Mouse (Mus musculus) heart, postnatal 36 days (tissue): ENCODE data around the gene Tenm3. TPM values are rescaled to one million over a fixed set of nuclear protein-coding genes. Genes with fewer than 3 reads are reported as not detected.
A peak's percentile ranks its signal among the peaks of the same experiment; 100 is the strongest.

ENCODE experiments used
- DNase-seq, 2 experiments: peaks; one replicate each; pipeline ENCODE4 v3.0.0; 2021 to 2022
- intact Hi-C: fragments of 180-260 bp; cut with DNase I; formaldehyde crosslinking; loops from one replicate; pipeline ENCODE4 v1.15.1; 2025
- total RNA-seq, 2 experiments: library from RNA; stranded (reverse); gene quantifications; 2 replicates each; pipeline ENCODE4 v1.2.3; 2021

Gene Tenm3
- total RNA-seq, result 1 to 10 TPM; 2.6 to 3.7 TPM

DNA sequence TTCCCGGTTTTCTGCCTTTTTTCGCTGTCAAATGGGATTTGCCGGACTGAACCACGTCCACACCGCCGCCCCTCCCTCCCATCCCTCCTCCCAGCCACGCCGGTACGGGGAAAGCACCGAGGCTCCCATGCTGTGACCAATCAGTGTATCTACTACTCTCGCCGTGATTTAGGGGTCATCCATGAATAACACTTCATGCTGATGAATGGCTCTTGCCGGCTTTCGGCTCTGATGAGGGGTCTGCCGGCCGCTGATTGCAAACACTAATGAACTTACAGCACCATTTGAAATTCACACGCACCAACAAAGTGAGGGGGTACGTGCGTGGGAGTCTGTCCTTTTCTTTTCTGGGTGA is at the start of gene Tenm3:
TSS of gene Tenm3 (minus strand) at position 21 of the 355 bp plus-strand sequence.
- intact Hi-C loops, result loop anchor here (10.0 kb wide), 2 partner anchors 149 to 289 kb away; no protein-coding TSS in a partner anchor
- DNase-seq, result peak in 1 of 2 experiments; percentile 9

DNA sequence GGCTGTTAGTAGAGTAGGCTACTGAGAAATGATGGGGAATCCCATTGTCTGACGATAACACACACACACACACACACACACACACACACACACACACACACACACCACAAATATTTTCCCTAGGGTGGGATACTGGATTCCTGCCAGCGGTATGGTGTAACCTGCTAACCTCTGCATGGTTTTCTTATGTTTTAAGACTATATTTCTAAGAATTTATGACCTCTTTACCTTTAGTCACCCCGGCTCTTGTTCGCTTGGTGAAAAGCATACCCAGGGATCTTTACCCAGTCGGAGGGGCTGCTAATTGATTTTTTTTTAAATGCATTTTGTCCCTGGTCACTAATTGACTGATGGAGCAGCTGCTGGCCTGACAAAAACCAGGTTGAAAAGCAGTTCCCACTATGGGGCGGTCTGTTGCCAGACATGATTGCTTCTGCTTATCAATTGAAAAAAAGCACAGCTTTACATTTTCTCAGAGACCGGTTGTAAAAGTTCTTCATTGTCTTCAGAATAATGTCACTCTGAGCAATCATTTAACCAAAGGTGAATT is 46.5 kb upstream of the Tenm3 start:
- no peak for DNase-seq
- intact Hi-C loops, result no loop called here

DNA sequence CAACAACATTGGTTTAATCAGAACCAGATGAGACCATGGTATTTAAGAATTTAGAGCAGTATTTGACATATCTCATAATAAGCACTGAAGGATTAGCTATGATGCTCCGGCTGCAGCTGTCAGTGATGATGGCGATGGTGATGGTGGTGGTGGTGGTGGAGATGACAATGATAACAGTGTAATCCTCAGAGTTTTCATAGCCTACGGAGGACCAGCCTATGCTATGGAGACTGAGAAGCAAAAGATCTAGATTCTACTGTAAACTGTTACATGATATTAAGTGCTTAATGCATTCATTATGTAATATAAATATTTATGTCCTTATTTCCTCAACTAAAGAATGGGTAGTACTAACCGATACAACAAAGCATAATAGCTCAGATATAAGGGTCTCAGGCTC is 40.5 kb upstream of the Tenm3 start:
- DNase-seq, result no peak
- intact Hi-C loops, result no loop called here

DNA sequence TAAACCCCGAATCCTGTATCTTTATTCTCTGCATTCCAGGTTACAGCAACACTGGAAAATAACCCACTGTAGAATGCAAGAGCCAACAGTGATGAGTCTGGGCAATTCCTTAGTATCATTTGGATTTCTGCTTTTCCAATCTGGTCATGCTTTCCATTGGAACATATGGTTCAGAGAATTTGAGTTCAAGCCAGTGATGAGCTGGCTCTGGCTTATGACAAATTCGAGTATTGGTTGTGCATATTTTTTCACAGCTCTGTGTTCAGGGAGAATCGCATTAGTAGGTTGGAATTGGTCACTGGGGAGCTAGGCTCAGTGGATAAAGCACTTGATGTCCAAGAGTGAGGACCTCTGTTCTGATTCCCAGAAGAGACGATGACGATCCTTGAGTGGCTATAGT is 36.8 kb upstream of the Tenm3 start:
- DNase-seq, result no peak
- intact Hi-C loops, result no loop called here

DNA sequence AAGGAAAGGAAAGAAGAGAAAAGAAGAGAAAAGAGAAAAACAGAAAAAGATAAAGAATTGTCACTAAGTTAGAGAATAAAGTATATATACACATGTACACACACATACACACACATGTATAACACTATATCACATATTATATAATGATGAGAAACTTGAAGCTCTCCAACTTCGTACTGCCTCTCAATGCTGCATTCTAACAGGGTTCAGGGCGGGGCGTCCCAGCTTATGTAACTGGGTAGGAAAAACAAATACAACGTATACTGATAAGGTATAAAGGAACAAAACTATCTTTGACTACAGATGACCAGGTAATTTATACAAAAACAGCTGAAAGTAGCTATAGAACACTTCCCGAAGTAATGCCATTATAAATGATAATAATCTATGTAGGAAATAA is 22.2 kb upstream of the Tenm3 start:
- intact Hi-C loops, result no loop called here
- no peak for DNase-seq

DNA sequence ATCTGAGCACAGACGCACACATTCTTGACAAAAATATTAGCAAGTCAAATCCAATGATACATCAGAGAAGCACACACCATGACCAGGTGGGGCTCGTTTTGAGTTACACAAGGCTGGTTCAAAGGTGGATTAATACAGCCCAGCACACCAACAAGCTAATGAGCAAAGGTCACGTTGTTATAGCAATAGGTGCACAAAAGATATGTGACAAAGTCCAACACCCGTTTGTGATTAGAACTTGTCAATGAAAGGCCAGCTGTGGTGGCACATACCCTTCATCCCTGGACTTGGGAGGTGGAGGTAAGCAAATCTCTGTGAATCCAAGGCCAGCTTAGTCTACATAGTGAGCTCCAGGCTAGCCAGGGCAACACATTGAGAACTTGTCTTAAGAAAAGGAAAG is 21.7 kb upstream of the Tenm3 start:
- intact Hi-C loops, result no loop called here

DNA sequence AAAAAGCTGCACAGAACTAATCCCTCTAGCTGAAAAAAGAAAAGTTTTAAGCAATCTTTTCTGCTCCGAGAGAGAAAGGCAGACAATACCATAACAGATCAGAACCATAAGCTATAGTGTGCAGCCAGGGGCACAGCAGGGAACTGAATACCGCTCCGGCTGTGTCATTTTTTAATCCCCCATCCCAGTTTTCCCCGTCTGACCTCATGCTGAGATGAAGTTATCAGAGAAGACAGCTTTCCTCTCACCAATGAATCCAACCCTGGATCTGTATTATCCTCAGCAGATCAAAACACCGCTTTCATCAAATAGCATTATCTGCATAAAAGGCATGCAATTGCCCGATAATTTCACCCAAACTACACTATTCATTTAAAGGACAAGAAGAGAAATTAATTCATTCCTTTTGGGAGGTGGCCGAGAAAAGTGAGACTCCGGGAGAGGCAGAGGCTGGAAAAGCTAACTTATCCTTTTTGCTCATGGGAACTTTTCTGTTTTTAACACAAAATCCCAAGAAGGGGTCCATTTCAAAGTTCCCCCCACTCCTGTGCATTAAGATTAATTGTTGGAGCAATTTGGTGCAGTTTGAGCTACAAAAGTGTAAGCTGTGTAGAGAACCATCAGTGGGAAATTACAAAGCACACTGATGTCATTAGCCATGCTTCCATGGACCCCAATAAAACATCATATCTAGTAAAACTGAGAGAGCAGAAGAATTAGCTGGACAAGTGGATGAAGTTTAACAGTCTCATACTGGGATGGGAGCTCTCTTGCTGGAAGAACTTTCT is 6.7 kb upstream of the Tenm3 start:
- intact Hi-C loops, result no loop called here
- DNase-seq, result no peak

More for the DNA sequence above, 21.7 kb upstream of the Tenm3 start:
- DNase-seq, result no peak

- no peak for DNase-seq
- intact Hi-C loops, result loop anchor here (10.0 kb wide), 2 partner anchors 154 to 294 kb away; no protein-coding TSS in a partner anchor
Measured at GRCm38 (mm10) chr8:48849091-48849616, 5.4 kb upstream of the Tenm3 start.

- no peak for DNase-seq
- intact Hi-C loops, result loop anchor here (10.0 kb wide), 2 partner anchors 150 to 290 kb away; no protein-coding TSS in a partner anchor
Measured at GRCm38 (mm10) chr8:48844961-48845360, 1.2 kb upstream of the Tenm3 start.

DNA sequence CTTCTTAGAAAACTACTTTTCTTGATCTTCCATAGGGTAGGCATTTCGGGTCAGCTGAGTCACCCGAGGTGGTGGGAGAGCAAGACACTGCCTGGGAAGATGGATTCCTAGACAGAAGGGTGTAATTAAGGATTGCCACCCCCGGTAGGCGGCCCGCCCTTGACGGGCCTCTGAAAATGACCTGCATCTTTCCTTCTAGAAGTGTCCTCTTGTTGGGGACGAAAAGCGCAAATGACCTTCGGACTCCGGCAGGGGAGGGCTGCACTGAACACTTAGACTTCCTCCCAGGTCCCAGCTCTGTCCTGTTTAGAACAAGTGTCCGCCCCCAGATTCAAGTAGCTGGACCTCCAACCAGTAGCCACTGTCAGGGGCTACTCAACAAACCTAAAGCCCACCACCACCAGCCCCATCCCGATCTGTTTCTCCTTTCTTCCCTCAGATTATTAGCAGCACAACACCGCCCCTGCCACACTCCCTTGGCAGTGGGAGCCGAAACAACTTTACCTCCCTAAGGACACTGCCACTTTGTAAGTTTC is 687 bp upstream of the Tenm3 start:
- DNase-seq, result no peak
- intact Hi-C loops, result loop anchor here (10.0 kb wide), 2 partner anchors 150 to 290 kb away; no protein-coding TSS in a partner anchor

DNA sequence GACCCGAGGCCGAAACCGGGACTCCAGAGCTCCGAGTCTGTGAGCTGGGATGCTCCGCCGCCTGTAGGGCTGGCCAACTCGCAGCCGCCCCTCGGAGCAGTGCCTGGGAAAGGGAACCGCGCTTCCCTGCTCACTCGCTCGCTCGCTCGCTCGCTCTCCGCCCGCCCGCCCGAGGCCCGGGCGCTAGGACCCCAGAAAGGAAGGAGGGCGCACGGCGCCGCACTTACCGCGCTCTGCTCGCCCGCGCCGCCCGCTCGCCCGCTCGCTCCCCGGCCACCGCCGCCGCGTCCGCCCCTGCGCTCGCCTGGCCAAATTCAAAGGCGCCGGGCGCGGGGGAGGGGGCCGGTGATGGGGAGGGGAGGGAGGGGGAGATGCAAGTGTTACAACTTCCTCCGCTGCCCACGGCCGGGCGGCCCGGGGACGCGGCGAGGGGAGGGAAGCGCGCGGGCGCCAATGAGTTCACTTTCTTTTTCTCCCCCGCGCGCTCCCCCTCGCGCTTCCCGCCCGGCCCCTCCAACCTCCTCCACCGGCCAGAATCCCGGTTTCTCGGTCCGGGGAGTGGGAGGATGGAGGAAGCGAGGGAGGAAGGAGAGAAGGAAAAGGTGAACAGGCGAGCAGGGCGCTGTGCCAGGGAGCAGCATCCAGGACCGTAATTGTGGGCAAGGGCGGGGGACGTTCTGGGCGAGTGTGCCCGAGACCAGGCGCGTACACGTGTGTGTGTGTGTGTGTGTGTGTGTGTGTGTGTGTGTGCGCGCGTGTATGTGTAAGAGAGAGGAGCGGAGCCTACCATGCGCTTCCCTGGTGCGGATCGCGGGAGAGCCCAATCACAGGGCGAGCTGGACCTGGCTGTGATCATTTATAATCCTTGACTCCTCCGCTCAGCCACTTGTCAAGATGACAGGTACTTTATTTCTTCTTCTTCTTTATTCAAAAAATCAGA is 490 bp downstream of the Tenm3 start:
- intact Hi-C loops, result loop anchor here (10.0 kb wide), 2 partner anchors 148 to 288 kb away; no protein-coding TSS in a partner anchor
- peak; percentile 29 to 50 for DNase-seq

- intact Hi-C loops, result loop anchor here (10.0 kb wide), 2 partner anchors 148 to 288 kb away; no protein-coding TSS in a partner anchor
- peak; percentile 20 to 36 for DNase-seq
Measured at GRCm38 (mm10) chr8:48842516-48842990, 1.2 kb downstream of the Tenm3 start.

DNA sequence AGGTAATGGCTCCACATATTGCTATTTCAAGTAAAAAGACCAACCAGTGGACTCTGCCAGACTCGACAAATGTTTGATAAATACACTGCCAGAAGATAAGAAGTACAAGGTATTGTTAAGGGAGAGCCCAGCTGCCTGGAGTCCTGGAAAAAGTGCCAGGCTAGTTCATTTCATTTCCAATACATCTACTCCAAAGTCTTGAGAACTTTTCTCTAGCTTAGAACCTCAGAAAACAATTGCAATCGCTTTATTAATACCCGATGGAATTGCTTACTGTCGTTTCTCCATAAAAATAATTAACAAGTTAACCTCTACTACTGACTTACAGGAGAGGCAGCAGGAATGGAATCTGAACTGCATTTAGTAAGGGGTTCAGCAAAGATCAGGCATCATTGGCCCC is 1.7 kb downstream of the Tenm3 start:
- intact Hi-C loops, result loop anchor here (10.0 kb wide), 2 partner anchors 147 to 287 kb away; no protein-coding TSS in a partner anchor
- no peak for DNase-seq

DNA sequence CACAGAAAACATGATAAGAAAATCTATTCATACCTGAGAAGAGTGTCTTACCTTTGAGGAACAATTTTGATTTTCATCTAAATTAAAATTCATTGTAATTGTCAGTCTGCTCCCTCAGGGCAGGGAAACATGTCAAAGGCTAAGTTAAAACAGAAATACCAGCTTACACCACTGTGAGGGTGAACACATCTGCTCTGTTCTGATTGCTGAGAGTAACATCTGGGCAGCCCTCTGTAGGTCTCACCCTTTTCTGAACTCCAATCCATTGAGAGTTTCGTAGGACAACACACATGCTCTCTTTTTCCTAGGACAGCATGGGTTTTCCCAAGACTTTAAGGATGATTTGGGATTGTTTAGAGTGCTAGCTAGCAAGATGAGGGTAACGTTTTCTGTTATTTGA is 8.0 kb downstream of the Tenm3 start:
- no peak for DNase-seq
- intact Hi-C loops, result no loop called here

- peak in 1 of 2 experiments; percentile 12 for DNase-seq
- intact Hi-C loops, result no loop called here
Measured at GRCm38 (mm10) chr8:48827454-48827853, 16.3 kb downstream of the Tenm3 start.

DNA sequence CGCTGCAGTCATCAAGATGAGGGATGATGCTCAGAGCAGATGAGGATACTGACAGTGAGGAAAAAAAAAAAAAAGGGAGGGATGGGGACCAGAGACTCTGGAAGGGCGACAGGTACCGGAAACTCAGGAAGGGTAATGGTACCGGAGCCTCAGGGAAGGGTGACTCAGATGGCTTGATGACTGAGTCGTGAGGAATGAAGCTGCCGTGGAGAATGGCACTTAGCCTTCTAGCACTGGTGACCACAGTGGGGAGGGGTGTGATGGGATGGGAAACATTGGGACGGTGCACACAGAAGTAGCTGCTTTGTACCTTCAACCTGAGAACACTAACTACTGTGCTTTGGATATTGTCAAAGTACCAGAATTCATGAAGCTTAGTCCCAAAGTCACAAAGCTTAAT is 18.1 kb downstream of the Tenm3 start:
- intact Hi-C loops, result no loop called here
- no peak for DNase-seq

DNA sequence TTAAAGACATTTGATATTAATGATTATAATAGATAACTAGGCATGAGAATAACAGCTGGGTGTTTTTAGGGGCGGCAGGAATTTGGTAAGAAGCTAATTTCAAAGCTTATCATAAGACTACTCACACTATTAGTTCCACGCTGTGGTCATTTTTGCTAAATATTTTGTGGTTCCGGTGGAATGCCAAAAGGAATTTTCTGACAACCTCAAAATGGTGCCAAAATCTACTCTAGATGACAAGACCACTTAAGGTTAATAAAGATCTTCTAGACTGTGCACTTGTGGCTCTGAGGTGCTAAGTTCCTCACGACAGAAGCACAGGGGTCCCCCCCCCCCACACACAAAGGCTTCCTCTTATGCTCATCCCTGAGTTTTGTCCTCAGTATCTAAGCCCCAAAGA is 21.5 kb downstream of the Tenm3 start:
- DNase-seq, result no peak
- intact Hi-C loops, result no loop called here

- intact Hi-C loops, result no loop called here
Measured at GRCm38 (mm10) chr8:48819962-48820361, 23.8 kb downstream of the Tenm3 start.

DNA sequence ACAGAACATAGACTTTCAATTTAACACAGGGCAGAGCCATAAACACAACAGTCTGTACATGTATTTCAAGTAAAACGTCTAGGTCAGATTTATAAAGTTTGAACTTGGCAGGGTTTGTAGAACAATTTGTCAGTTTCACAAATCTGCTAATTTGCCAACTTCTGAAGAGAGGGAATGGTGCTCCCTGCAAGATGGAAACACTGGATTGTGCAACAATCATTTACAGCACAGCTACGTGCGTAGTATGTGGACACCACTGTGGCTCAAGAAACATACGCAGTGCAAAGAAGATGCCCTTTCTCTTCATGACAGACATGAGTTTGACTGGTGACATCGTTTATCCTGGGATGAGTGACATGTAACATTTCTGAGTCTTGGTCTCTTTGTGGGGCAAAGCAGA is 24.4 kb downstream of the Tenm3 start:
- intact Hi-C loops, result no loop called here
- DNase-seq, result no peak

More at GRCm38 (mm10) chr8:48819962-48820361, 23.8 kb downstream of the Tenm3 start:
- DNase-seq, result no peak

- DNase-seq, result no peak
- intact Hi-C loops, result no loop called here
Measured at GRCm38 (mm10) chr8:48816941-48817340, 26.8 kb downstream of the Tenm3 start.
